Mouse (Mus musculus) liver, postnatal 0 days (tissue): ENCODE results near the gene Mier2. TPM values are rescaled to one million over a fixed set of nuclear protein-coding genes. Genes with fewer than 3 reads are reported as not detected.
A peak's percentile ranks its signal among the peaks of the same experiment; 100 is the strongest.

Experiments used
- ATAC-seq: fragments of 200-750 bp; cut with Nextera tagmentation; 2 replicates; pipeline ENCODE4 v1.8.0; 2017; ENCODE audit warnings: mild to moderate bottlenecking, moderate library complexity
- DNase-seq: peaks from one replicate; pipeline ENCODE4 v3.0.0-alpha.2; 2016
- H3K27ac ChIP-seq: fragments of 300-500 bp; sonication (generic); 2 replicates; pipeline ENCODE4 v1.5.1; 2014; ENCODE audit warnings: antibody characterized with exemption, moderate library complexity, mild to moderate bottlenecking, low read depth
- H3K27me3 ChIP-seq: fragments of 300-500 bp; sonication (generic); 2 replicates; pipeline ENCODE4 v1.6.1; 2014; ENCODE audit warnings: low read length, control low read depth, mixed read lengths; ENCODE audit not compliant: insufficient read depth
- H3K36me3 ChIP-seq: fragments of 300-500 bp; sonication (generic); replicated peaks from 2 replicates; pipeline ENCODE4 v1.6.1; 2014; ENCODE audit warnings: mild to moderate bottlenecking, control low read depth, low read length, moderate library complexity, mixed read lengths; ENCODE audit not compliant: insufficient read depth
- H3K4me1 ChIP-seq: fragments of 300-500 bp; sonication (generic); 2 replicates; pipeline ENCODE4 v1.6.1; 2014; ENCODE audit warnings: antibody characterized with exemption, mild to moderate bottlenecking, control low read depth; ENCODE audit not compliant: insufficient read depth
- H3K4me2 ChIP-seq: fragments of 300-500 bp; sonication (generic); 2 replicates; pipeline ENCODE4 v1.6.1; 2014; ENCODE audit warnings: low read depth, mild to moderate bottlenecking, low read length, moderate library complexity, mixed read lengths
- H3K4me3 ChIP-seq: fragments of 300-500 bp; sonication (generic); 2 replicates; pipeline ENCODE4 v1.5.1; 2014; ENCODE audit warnings: low read depth, low read length
- H3K9ac ChIP-seq: fragments of 300-500 bp; sonication (generic); replicated peaks from 2 replicates; pipeline ENCODE4 v1.6.1; 2014; ENCODE audit warnings: mild to moderate bottlenecking, moderate library complexity
- H3K9me3 ChIP-seq: fragments of 300-500 bp; sonication (generic); 2 replicates; pipeline ENCODE4 v1.6.1; 2016; ENCODE audit warnings: mild to moderate bottlenecking, control low read depth, low read length, mixed read lengths
- CTCF ChIP-seq: sonication (generic); IDR thresholded peaks from 2 replicates; pipeline ENCODE4 v1.5.1; 2016; ENCODE audit warnings: antibody characterized with exemption, low read depth
- EP300 ChIP-seq: IDR thresholded peaks from 2 replicates; pipeline ENCODE4 v1.6.1; 2016; ENCODE audit warnings: antibody characterized with exemption, low read depth, mild to moderate bottlenecking
- WGBS: fragments of 180-500 bp; shearing (Covaris S2); extraction: QIAGEN DNeasy Blood & Tissue Kit; methylation state at CpG from one replicate; pipeline ENCODE4 v1.1.7; 2014; ENCODE audit not compliant: insufficient replicate concordance; 5-methylcytosine and 5-hydroxymethylcytosine counted together
- polyA plus RNA-seq: library from polyadenylated mRNA; unstranded; fragments of >200 nt; fragmentation: Nextera tagmentation; extraction: Ambion mirVana; gene quantifications from 2 replicates; pipeline ENCODE4 v1.2.1, GENCODE M21; 2015

Gene Mier2
- polyA plus RNA-seq, 1 experiment from 2014 or later, result 8.6 TPM

DNA sequence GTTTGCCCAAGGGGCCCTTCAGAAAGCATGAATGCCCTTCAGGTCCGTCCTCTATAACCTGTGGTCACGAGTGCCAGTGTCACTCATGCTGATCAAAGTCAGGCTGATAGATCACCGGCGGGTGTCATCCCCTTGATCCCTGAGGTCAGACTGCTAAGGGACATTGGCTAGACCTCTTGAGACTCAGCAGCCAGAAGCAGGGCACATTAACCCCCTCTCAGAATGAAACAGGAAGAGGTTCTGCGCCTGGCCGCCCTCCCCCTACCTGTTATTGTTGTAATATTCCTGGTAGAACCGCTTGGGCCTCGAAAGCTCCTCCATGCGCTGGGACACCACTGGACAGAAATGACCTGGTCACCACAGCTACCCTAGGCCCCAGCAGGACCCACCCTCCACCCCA lies 29.4 kb upstream of the Mier2 start:
- no peaks in the 10 kb centered on the region for H3K9me3 ChIP-seq
- no peak overlapping the region for H3K4me2 ChIP-seq
- no peak for ATAC-seq
- no peak overlapping the region for H3K27ac ChIP-seq
- H3K9ac ChIP-seq, result no peak overlapping the region
- TF ChIP-seq EP300, result no peak
- no peak for TF ChIP-seq CTCF
- no peak overlapping the region for H3K4me3 ChIP-seq
- WGBS, result 62% methylated on average over 9 of the region's 9 CpGs
- peak; percentile 12 for DNase-seq
- H3K36me3 ChIP-seq, result no peaks in the 10 kb centered on the region
- H3K4me1 ChIP-seq, result no peaks in the 10 kb centered on the region
- no peaks in the 10 kb centered on the region for H3K27me3 ChIP-seq

DNA sequence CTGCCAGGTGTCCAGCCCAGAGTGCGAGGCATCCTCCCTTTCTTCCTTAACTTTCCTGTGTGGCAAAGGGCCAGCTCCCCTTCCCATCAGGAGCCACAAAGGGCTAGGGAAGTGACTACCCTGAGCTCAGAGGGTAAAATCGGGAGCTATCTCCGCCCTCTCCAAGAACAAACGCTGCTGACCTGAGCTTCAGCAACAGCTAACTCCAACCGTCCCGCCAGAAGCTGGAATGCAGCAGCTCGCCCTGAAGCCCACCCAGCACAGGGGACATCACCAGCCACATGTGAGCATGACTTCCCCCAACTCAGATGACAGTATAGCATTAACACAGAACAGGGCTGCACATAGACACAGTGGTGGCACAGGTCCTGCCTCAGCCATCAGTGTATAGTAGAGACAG lies 29.0 kb upstream of the Mier2 start:
- Histone ChIP-seq H3K9ac (no peak overlapping the region), H3K27ac (no peak overlapping the region), H3K36me3 (no peaks in the 10 kb centered on the region), H3K27me3 (no peaks in the 10 kb centered on the region), H3K4me1 (no peaks in the 10 kb centered on the region), H3K4me3 (no peak overlapping the region), H3K4me2 (no peak overlapping the region), H3K9me3 (no peaks in the 10 kb centered on the region)
- TF ChIP-seq CTCF, result no peak
- WGBS, result 61% methylated on average over 7 of the region's 7 CpGs
- no peak for ATAC-seq
- DNase-seq, result peak; percentile 11

DNA sequence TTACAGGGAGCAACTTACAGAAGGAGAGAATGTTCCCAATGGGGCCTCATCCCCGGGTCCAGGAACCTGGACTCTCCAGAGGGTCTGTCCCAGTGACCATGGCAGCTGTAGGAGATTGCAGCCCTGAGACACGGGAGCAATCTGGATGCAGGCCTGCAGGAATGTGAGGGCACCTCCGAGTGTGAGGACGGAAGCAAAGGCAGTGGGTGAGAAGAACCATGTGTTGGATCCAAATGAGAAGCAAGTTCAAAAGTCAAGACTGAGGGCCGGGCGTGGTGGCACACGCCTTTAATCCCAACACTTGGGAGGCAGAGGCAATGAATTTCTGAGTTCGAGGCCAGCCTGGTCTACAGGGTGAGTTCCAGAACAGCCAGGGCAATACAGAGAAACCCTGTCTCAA lies 26.5 kb upstream of the Mier2 start:
- Histone ChIP-seq H3K9me3 (no peaks in the 10 kb centered on the region), H3K36me3 (no peaks in the 10 kb centered on the region), H3K4me3 (no peak overlapping the region), H3K27ac (no peak overlapping the region), H3K9ac (no peak overlapping the region), H3K4me1 (no peaks in the 10 kb centered on the region), H3K4me2 (no peak overlapping the region), H3K27me3 (no peaks in the 10 kb centered on the region)
- ATAC-seq (no peak), DNase-seq (no peak)
- WGBS, result 80% methylated on average over 8 of the region's 8 CpGs
- TF ChIP-seq EP300 (no peak), CTCF (no peak)

DNA sequence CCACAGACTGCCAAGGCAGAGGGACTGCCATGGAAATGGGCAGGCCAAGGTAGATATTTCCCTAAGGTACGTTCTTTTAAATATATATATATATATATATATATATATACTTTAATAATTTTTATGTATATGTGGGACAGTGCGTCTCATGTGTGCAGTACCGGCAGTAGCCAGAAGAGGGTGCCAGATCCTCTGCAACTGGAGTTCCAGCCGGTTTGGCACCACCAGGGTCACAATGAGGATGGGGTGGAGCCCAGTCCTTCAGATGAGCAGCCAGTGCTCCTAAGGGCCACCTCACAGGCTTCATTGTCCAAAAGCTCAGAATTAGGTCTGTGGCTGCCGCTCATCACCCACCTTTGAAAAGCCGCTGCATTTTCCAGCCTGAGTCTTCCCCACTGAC lies 25.8 kb upstream of the Mier2 start:
- H3K36me3 ChIP-seq, result no peaks in the 10 kb centered on the region
- no peak overlapping the region for H3K4me2 ChIP-seq
- no peaks in the 10 kb centered on the region for H3K4me1 ChIP-seq
- H3K27me3 ChIP-seq, result no peaks in the 10 kb centered on the region
- ATAC-seq (no peak), DNase-seq (peak; percentile 76)
- 52% methylated on average over 6 of the region's 6 CpGs for WGBS
- no peak overlapping the region for H3K4me3 ChIP-seq
- no peaks in the 10 kb centered on the region for H3K9me3 ChIP-seq
- no peak overlapping the region for H3K9ac ChIP-seq
- TF ChIP-seq CTCF, result peak; percentile 70
- TF ChIP-seq EP300, result no peak
- H3K27ac ChIP-seq, result no peak overlapping the region

DNA sequence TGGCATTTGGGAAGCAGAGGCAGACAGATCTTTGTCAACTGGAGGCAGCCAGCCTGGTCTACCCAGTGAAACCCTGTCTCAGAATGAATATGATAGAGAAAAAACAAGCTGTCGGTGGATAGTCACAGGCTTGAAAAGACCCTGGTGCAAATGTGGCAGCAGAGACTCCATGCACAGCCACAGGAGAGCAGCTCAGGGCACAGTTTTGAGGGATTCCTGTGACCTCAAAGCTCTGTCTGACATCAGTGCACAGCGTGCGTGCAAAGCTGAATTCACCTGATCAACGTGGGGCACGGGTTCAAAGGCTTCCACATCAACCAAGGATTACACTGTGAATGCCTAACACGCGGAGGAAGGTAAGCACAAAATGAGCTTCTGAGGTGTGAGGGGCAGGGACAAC lies 25.4 kb upstream of the Mier2 start:
- WGBS, result 67% methylated on average over 7 of the region's 7 CpGs
- no peak overlapping the region for H3K4me3 ChIP-seq
- H3K4me2 ChIP-seq, result no peak overlapping the region
- H3K9me3 ChIP-seq, result no peaks in the 10 kb centered on the region
- no peaks in the 10 kb centered on the region for H3K36me3 ChIP-seq
- no peaks in the 10 kb centered on the region for H3K4me1 ChIP-seq
- H3K9ac ChIP-seq, result no peak overlapping the region
- TF ChIP-seq CTCF (no peak), EP300 (no peak)
- DNase-seq (no peak), ATAC-seq (no peak)
- no peak overlapping the region for H3K27ac ChIP-seq
- H3K27me3 ChIP-seq, result no peaks in the 10 kb centered on the region

DNA sequence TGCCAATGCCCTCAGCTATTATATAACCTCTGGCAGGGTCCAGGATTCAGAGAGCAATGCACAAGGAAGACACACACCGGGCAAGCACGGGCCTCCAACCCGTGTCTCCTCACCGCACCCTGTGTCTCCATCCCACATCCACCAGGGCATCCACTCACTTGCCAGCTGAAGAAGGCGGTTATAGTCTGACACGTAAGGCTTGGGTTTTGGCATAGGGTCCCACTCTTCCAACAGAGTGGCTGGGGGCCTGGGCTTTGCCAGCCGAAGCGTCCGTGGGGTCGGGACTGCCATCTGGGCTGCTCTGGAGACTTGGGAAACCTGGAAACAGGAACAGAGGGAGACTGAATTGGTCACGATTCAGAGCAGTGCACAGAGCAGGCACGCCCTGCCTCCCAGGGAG lies 24.8 kb upstream of the Mier2 start:
- no peak for ATAC-seq
- TF ChIP-seq EP300, result no peak
- no peak for TF ChIP-seq CTCF
- 78% methylated on average over 12 of the region's 12 CpGs for WGBS

DNA sequence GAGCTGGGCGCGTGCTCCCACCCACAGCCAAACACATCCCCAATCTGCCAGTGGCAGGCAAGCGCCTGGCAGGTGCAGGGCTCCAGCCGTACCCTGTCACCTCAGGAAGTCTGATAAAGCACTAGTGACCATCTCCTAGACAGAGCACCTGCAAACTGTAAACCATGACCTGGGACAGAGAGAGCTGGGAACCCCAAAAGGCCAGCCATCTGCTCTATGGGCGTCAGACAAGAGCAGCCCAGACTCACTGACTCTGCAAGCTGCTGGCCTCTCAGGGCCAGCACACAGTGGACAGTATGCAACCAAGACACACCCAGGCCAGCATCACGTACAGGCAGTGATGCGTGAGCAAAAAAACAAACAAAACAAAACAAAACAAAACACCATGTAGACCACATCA lies 23.9 kb upstream of the Mier2 start:
- H3K27ac ChIP-seq, result no peak overlapping the region
- H3K4me3 ChIP-seq, result no peak overlapping the region
- no peak overlapping the region for H3K4me2 ChIP-seq
- no peaks in the 10 kb centered on the region for H3K9me3 ChIP-seq
- H3K9ac ChIP-seq, result no peak overlapping the region
- H3K36me3 ChIP-seq, result no peaks in the 10 kb centered on the region
- H3K4me1 ChIP-seq, result no peaks in the 10 kb centered on the region
- no peak for TF ChIP-seq EP300
- no peak for TF ChIP-seq CTCF
- ATAC-seq (no peak), DNase-seq (peak; percentile 10)
- no peaks in the 10 kb centered on the region for H3K27me3 ChIP-seq
- 69% methylated on average over 7 of the region's 7 CpGs for WGBS

More for the DNA sequence above, 24.8 kb upstream of the Mier2 start:
- Histone ChIP-seq H3K4me1 (no peaks in the 10 kb centered on the region), H3K4me2 (no peak overlapping the region), H3K9ac (no peak overlapping the region), H3K36me3 (no peaks in the 10 kb centered on the region), H3K9me3 (no peaks in the 10 kb centered on the region), H3K4me3 (no peak overlapping the region), H3K27ac (no peak overlapping the region), H3K27me3 (no peaks in the 10 kb centered on the region)
- DNase-seq, result no peak
